Mouse (Mus musculus): ENCODE measurements around the gene Wdr48. TPM values are rescaled to one million over a fixed set of nuclear protein-coding genes. Genes with fewer than 3 reads are reported as not detected.

Wdr48 gene
- polyA plus RNA-seq, 1 experiment from 2014 or later, result 75.6 TPM

Other genes with a start within 250 kb of the Wdr48 start
- gene Scn10a, start 175.6 kb upstream of the Wdr48 start, polyA plus RNA-seq (2014; fragmentation: Nextera tagmentation; extraction: Ambion mirVana), result 0.04 TPM in 1 of 2 replicates, not detected in the other
- gene Scn11a, start 69.4 kb upstream of the Wdr48 start, polyA plus RNA-seq (2014; fragmentation: Nextera tagmentation; extraction: Ambion mirVana), result 0.13 and 0.29 TPM in 2 replicates
- 25.2 and 31.7 TPM in 2 replicates for gene Gorasp1, start 42.7 kb downstream of the Wdr48 start, polyA plus RNA-seq (2014; fragmentation: Nextera tagmentation; extraction: Ambion mirVana)
- 0.45 and 0.49 TPM in 2 replicates for gene Ttc21a, start 42.7 kb downstream of the Wdr48 start, polyA plus RNA-seq (2014; fragmentation: Nextera tagmentation; extraction: Ambion mirVana)
- 0.67 and 2.2 TPM in 2 replicates for gene Csrnp1, start 89.8 kb downstream of the Wdr48 start, polyA plus RNA-seq (2014; fragmentation: Nextera tagmentation; extraction: Ambion mirVana)
- not detected in 2 replicates for gene Xirp1, start 128.7 kb downstream of the Wdr48 start, polyA plus RNA-seq (2014; fragmentation: Nextera tagmentation; extraction: Ambion mirVana)
- 3.4 and 5.0 TPM in 2 replicates for gene Cx3cr1, start 175.0 kb downstream of the Wdr48 start, polyA plus RNA-seq (2014; fragmentation: Nextera tagmentation; extraction: Ambion mirVana)
- gene Ccr8, start 197.2 kb downstream of the Wdr48 start, polyA plus RNA-seq (2014; fragmentation: Nextera tagmentation; extraction: Ambion mirVana), result not detected in 2 replicates
- 36.8 and 43.2 TPM in 2 replicates for gene Slc25a38, start 215.5 kb downstream of the Wdr48 start, polyA plus RNA-seq (2014; fragmentation: Nextera tagmentation; extraction: Ambion mirVana)
- gene Rpsa, start 232.8 kb downstream of the Wdr48 start, polyA plus RNA-seq (2014; fragmentation: Nextera tagmentation; extraction: Ambion mirVana), result 1,176 and 1,335 TPM in 2 replicates

All from midbrain, embryonic 14.5 days (tissue).